Mouse (Mus musculus): ENCODE measurements at regions not wholly inside any gene's neighbourhood (a gene's known extent, or its start where the extent isn't known, plus 50 kb on each side); places are given as distances from the start of the nearest gene placed in this dataset.

DNA sequence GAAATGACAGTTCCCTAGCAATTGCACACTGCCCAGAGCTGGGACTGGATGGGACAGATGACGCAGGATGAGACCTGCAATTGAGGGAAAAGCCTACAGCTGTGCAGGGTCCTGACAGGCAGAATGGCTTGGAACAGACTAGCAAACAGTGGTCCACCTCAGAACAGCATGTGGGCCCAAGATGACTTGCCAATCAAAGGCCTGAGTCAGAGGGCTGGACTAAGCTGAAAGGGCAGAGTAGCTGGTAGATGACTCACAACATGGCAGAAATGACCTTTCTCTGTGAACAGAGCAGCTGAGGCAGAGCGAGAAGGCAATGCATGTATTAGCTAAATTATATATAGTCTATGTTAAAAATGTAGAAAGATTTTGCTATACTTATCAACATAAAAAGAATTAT is 138.4 kb upstream of the Syt13 start:
- no peak overlapping the region for H3K4me3 ChIP-seq (replicated peaks; ENCODE audit: extremely low read depth, low read depth, low read length)
- no peaks in the 10 kb centered on the region for H3K4me1 ChIP-seq (ENCODE audit: control insufficient read depth, insufficient read depth, low read length)
- 93% methylated on average over 2 of the region's 2 CpGs for WGBS
- no peak for DNase-seq
- TF ChIP-seq CTCF (IDR thresholded peaks at IDR 0.05; ENCODE audit: insufficient read depth, low read length) (no peak), POLR2A (IDR thresholded peaks at IDR 0.05; ENCODE audit: borderline replicate concordance, extremely low read depth, low read depth, low read length) (no peak)

DNA sequence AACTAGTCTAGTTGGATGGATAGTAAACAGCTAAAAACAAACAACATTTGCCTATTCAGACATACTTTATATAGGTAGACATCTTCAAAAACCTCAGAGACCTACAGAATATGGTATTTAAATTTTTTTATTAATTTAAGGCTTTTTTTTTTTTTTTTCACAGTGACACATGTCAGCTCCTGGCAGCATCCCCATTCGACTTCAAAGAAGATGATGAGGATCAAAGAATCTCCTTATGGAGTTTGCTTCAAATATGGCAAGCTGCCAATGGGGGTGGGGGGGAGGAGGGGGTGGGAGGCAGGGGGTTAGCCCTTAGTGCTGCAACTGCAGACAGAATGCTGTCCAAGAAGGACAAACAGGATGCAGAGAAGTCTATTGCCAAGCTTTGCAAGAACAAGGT is 135.8 kb upstream of the Syt13 start:
- TF ChIP-seq CTCF (IDR thresholded peaks at IDR 0.05; ENCODE audit: insufficient read depth, low read length), result no peak
- no peak for TF ChIP-seq POLR2A (IDR thresholded peaks at IDR 0.05; ENCODE audit: borderline replicate concordance, extremely low read depth, low read depth, low read length)
- Histone ChIP-seq H3K4me1 (ENCODE audit: control insufficient read depth, insufficient read depth, low read length) (no peaks in the 10 kb centered on the region), H3K4me3 (replicated peaks; ENCODE audit: extremely low read depth, low read depth, low read length) (no peak overlapping the region)
- no peak for DNase-seq
- WGBS, result 35% methylated on average over 1 of the region's 1 CpGs

- no peak for DNase-seq
- WGBS, result 64% methylated on average over 1 of the region's 1 CpGs
- Histone ChIP-seq H3K4me1 (ENCODE audit: control insufficient read depth, insufficient read depth, low read length) (no peaks in the 10 kb centered on the region), H3K4me3 (replicated peaks; ENCODE audit: extremely low read depth, low read depth, low read length) (no peak overlapping the region)
- TF ChIP-seq POLR2A (IDR thresholded peaks at IDR 0.05; ENCODE audit: borderline replicate concordance, extremely low read depth, low read depth, low read length), result no peak
- no peak for TF ChIP-seq CTCF (IDR thresholded peaks at IDR 0.05; ENCODE audit: insufficient read depth, low read length)
These were observed 134.9 kb upstream of the Syt13 start for GRCm38 (mm10) chr2:92780021-92780420.

GRCm38 (mm10) chr2:92781451-92781850 is 133.4 kb upstream of the Syt13 start:
- WGBS, result 75% methylated on average over 5 of the region's 5 CpGs
- Histone ChIP-seq H3K4me3 (replicated peaks; ENCODE audit: extremely low read depth, low read depth, low read length) (no peak overlapping the region), H3K4me1 (ENCODE audit: control insufficient read depth, insufficient read depth, low read length) (no peaks in the 10 kb centered on the region)
- DNase-seq, result no peak
- TF ChIP-seq CTCF (IDR thresholded peaks at IDR 0.05; ENCODE audit: insufficient read depth, low read length), result no peak
- no peak for TF ChIP-seq POLR2A (IDR thresholded peaks at IDR 0.05; ENCODE audit: borderline replicate concordance, extremely low read depth, low read depth, low read length)

DNA sequence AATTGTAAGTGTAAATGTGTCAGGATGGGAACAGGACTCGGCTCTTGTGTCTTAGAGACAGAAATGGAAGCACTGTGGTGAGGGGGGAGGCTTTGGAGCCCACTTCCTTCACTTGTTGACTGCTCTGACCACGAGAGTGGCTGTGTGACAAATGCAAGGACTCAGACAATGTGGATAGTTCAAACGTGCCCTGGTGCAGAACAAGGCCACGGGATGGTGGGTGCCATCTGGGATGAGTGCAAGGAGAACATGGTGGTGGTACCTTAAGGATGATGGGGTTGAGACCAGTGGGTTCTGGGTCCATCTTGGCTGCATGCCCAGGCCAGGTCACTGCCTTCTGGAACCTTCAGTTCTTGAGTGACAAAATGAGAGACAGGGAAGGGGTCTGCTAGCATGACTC is 132.3 kb upstream of the Syt13 start:
- no peak for DNase-seq
- Histone ChIP-seq H3K4me1 (ENCODE audit: control insufficient read depth, insufficient read depth, low read length) (no peaks in the 10 kb centered on the region), H3K4me3 (replicated peaks; ENCODE audit: extremely low read depth, low read depth, low read length) (no peak overlapping the region)
- 54% methylated on average over 4 of the region's 4 CpGs for WGBS
- TF ChIP-seq POLR2A (IDR thresholded peaks at IDR 0.05; ENCODE audit: borderline replicate concordance, extremely low read depth, low read depth, low read length) (no peak), CTCF (IDR thresholded peaks at IDR 0.05; ENCODE audit: insufficient read depth, low read length) (no peak)

- WGBS, result 39% methylated on average over 2 of the region's 2 CpGs
- Histone ChIP-seq H3K4me1 (ENCODE audit: control insufficient read depth, insufficient read depth, low read length) (no peaks in the 10 kb centered on the region), H3K4me3 (replicated peaks; ENCODE audit: extremely low read depth, low read depth, low read length) (no peak overlapping the region)
- DNase-seq, result no peak
- TF ChIP-seq CTCF (IDR thresholded peaks at IDR 0.05; ENCODE audit: insufficient read depth, low read length) (no peak), POLR2A (IDR thresholded peaks at IDR 0.05; ENCODE audit: borderline replicate concordance, extremely low read depth, low read depth, low read length) (no peak)
These were observed 130.0 kb upstream of the Syt13 start for GRCm38 (mm10) chr2:92784916-92785315.

- WGBS, result 72% methylated on average over 4 of the region's 4 CpGs
- Histone ChIP-seq H3K4me1 (ENCODE audit: control insufficient read depth, insufficient read depth, low read length) (no peaks in the 10 kb centered on the region), H3K4me3 (replicated peaks; ENCODE audit: extremely low read depth, low read depth, low read length) (no peak overlapping the region)
- TF ChIP-seq POLR2A (IDR thresholded peaks at IDR 0.05; ENCODE audit: borderline replicate concordance, extremely low read depth, low read depth, low read length), result no peak
- DNase-seq, result no peak
These were observed 126.9 kb upstream of the Syt13 start for GRCm38 (mm10) chr2:92787925-92788410.

DNA sequence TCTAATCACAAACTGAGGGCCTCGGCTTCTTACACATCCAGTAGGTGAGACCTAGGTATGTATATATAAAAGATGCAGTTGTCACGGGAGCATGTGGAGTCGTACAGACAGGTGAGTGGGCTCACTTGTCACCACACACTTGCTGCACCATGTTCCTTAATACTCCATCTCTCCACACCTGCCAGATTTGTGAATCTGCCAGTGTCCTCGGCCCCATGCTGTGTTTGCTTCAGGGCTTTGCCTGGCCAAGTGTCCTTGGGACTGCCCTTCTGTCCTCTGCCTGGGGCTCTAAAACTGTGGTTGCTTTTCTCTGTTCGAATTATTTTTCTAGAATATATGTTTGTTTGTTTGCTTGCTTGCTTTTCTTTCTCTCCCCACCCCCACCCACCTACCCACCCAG is 126.0 kb upstream of the Syt13 start:
- no peak overlapping the region for H3K4me3 ChIP-seq (replicated peaks; ENCODE audit: extremely low read depth, low read depth, low read length)
- no peak for TF ChIP-seq POLR2A (IDR thresholded peaks at IDR 0.05; ENCODE audit: borderline replicate concordance, extremely low read depth, low read depth, low read length)
- no peak for TF ChIP-seq CTCF (IDR thresholded peaks at IDR 0.05; ENCODE audit: insufficient read depth, low read length)
- no peaks in the 10 kb centered on the region for H3K4me1 ChIP-seq (ENCODE audit: control insufficient read depth, insufficient read depth, low read length)
- no peak for DNase-seq
- WGBS, result 77% methylated on average over 5 of the region's 5 CpGs

DNA sequence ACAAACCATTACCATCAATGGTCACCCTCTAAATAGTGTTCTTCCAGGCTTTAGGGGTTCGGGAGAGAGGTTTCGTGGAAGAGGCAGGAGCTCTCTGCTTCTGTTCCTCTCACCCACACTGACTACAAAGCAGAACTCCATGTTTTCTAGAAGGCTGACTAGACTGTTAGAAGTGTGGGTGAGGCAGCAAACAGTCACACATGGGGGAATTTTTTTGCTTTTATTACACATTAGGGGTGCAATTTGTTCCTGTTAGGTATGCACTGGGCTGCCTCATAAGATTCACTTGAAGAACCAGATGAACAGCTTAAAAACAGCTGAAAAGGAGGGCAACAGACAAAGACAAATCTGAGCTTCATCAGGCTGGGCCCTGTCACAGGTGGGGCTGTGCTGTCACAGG is 124.5 kb upstream of the Syt13 start:
- Histone ChIP-seq H3K4me3 (replicated peaks; ENCODE audit: extremely low read depth, low read depth, low read length) (no peak overlapping the region), H3K4me1 (ENCODE audit: control insufficient read depth, insufficient read depth, low read length) (no peaks in the 10 kb centered on the region)
- TF ChIP-seq POLR2A (IDR thresholded peaks at IDR 0.05; ENCODE audit: borderline replicate concordance, extremely low read depth, low read depth, low read length), result no peak
- no peak for TF ChIP-seq CTCF (IDR thresholded peaks at IDR 0.05; ENCODE audit: insufficient read depth, low read length)
- WGBS, result 89% methylated on average over 2 of the region's 2 CpGs
- DNase-seq, result no peak

DNA sequence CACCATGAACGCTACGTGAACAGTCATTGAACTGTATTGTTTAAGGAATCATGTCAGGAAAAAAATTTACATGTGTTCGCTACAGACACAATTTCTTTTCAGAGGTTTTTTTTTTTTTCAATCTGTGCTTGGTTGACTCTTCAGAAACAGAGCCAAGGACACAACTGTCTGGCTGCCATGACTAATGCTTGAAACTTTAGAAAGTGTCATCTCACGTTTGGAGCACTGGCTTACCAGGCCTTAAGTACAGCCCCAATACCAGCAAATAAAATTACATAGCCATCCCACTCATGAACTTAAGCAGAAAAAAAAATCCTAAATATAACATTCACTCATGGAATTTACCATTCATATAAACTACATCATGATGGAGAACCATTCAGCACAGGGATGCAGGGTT is 115.1 kb upstream of the Syt13 start:
- 85% methylated on average over 4 of the region's 4 CpGs for WGBS
- TF ChIP-seq CTCF (IDR thresholded peaks at IDR 0.05; ENCODE audit: insufficient read depth, low read length), result no peak
- TF ChIP-seq POLR2A (IDR thresholded peaks at IDR 0.05; ENCODE audit: borderline replicate concordance, extremely low read depth, low read depth, low read length), result no peak
- H3K4me1 ChIP-seq (ENCODE audit: control insufficient read depth, insufficient read depth, low read length), result no peaks in the 10 kb centered on the region
- no peak for DNase-seq
- no peak overlapping the region for H3K4me3 ChIP-seq (replicated peaks; ENCODE audit: extremely low read depth, low read depth, low read length)

All from lung, adult 2 months (tissue).